Mouse (Mus musculus) erythroblast, embryonic 14.5 days (primary cell): ENCODE results near the gene Col16a1.

Experiments used
- GATA1 ChIP-seq: IDR thresholded peaks from 2 replicates; pipeline ENCODE4 v1.6.1; 2012; ENCODE audit warnings: low read length, inconsistent platforms, mixed read lengths
- TAL1 ChIP-seq: IDR thresholded peaks from 3 replicates; pipeline ENCODE4 v1.6.1; 2012; ENCODE audit warnings: low read length, inconsistent platforms, mixed read lengths

- no peak for TF ChIP-seq TAL1
- no peak for TF ChIP-seq GATA1
Observed at GRCm38 (mm10) chr4:130006533-130006932, 41.1 kb upstream of the Col16a1 start.
